Mouse (Mus musculus) kidney, embryonic 16.5 days (tissue): ENCODE measurements at regions not wholly inside any gene's neighbourhood (a gene's known extent, or its start where the extent isn't known, plus 50 kb on each side); places are given as distances from the start of the nearest gene placed in this dataset.

Source experiments
- ATAC-seq: fragments of 200-750 bp; cut with Nextera tagmentation; 2 replicates; pipeline ENCODE4 v1.8.0; 2017; ENCODE audit warnings: moderate TSS enrichment; ENCODE audit not compliant: low FRiP score, low TSS enrichment
- H3K27ac ChIP-seq: fragments of 300-500 bp; sonication (generic); 2 replicates; pipeline ENCODE4 v1.5.1; 2014; ENCODE audit warnings: low read length
- H3K27me3 ChIP-seq: fragments of 300-500 bp; sonication (generic); 2 replicates; pipeline ENCODE4 v1.6.1; 2014; ENCODE audit warnings: low read length, control low read depth, mixed read lengths; ENCODE audit not compliant: insufficient read depth
- H3K36me3 ChIP-seq: fragments of 300-500 bp; sonication (generic); 2 replicates; pipeline ENCODE4 v1.6.1; 2014; ENCODE audit warnings: low read length, control low read depth, mixed read lengths; ENCODE audit not compliant: insufficient read depth
- H3K4me1 ChIP-seq: fragments of 300-500 bp; sonication (generic); 2 replicates; pipeline ENCODE4 v1.6.1; 2014; ENCODE audit warnings: low read length, control low read depth, mixed read lengths; ENCODE audit not compliant: insufficient read depth
- H3K4me2 ChIP-seq: fragments of 300-500 bp; sonication (generic); replicated peaks from 2 replicates; pipeline ENCODE4 v1.6.1; 2014; ENCODE audit warnings: low read depth, low read length
- H3K4me3 ChIP-seq: fragments of 300-500 bp; sonication (generic); 2 replicates; pipeline ENCODE4 v1.5.1; 2014; ENCODE audit warnings: mild to moderate bottlenecking, low read length
- H3K9ac ChIP-seq: fragments of 300-500 bp; sonication (generic); replicated peaks from 2 replicates; pipeline ENCODE4 v1.6.1; 2014; ENCODE audit warnings: low read length
- H3K9me3 ChIP-seq: fragments of 300-500 bp; sonication (generic); 2 replicates; pipeline ENCODE4 v1.6.1; 2016; ENCODE audit warnings: low read length, control low read depth
- WGBS: fragments of 180-500 bp; shearing (Covaris S2); extraction: QIAGEN DNeasy Blood & Tissue Kit; methylation state at CpG from one replicate; pipeline ENCODE4 v1.1.7; 2014; 5-methylcytosine and 5-hydroxymethylcytosine counted together

DNA sequence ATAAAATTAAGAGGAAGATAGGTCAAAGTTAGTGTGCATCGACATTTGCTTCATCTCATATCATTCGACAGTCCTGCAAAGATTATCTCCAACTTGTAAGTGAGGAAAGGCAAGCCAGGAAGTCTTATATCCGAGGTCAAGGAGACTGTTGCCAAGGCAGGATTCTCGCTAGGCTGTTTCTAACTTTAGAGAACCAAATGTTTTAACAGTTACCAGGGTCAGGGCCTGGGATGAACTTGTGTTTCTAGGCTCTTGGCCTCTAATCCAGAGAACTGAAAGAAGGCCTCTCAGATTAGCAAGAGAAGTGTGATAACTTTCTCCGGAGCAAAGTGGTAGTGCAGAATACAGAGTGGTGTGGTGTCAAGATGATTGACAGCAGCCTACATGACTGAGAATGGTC lies 50.2 kb upstream of the 1700025G04Rik start:
- H3K27ac ChIP-seq = no peak overlapping the region
- H3K4me2 ChIP-seq = no peak overlapping the region
- H3K9ac ChIP-seq = no peak overlapping the region
- H3K4me3 ChIP-seq = no peak overlapping the region
- WGBS = 64% methylated on average over 5 of the region's 5 CpGs
- no peaks in the 10 kb centered on the region for H3K36me3 ChIP-seq
- no peaks in the 10 kb centered on the region for H3K4me1 ChIP-seq
- ATAC-seq = no peak
- H3K9me3 ChIP-seq = peaks cover 10% of the 10 kb centered on the region
- no peaks in the 10 kb centered on the region for H3K27me3 ChIP-seq
